Comparison of ENCODE assay signal across 8 mouse cellular contexts in genomic region chr7:137437440-137438178, GRCm38 (mm10). TPM values are rescaled to one million over a fixed set of nuclear protein-coding genes. Genes with fewer than 3 reads are reported as not detected.
DNase-seq lines count a peak whose midpoint lies in the region; ATAC-seq lines count a peak whose summit lies in the region.

Gene Glrx3 (plus strand): TSS chr7:137437614.

- peaks cover 11% of the 10 kb centered on the region for H3K4me1 ChIP-seq in hindbrain, embryonic 16.5 days (ENCODE audit: control insufficient read depth, insufficient read depth, low read depth, low read length)

- DNase-seq in WW6 (ENCODE audit: low read depth, low spot score): peak; percentile 92
- DNase-seq in cerebellum, postnatal 4 days (ENCODE audit: low spot score in 2 of 2): peak; percentile 80 to 87
- DNase-seq in gastrocnemius, adult 18-20 months (ENCODE audit: low spot score): peak; percentile 99
- peak; percentile 96 to 97 for DNase-seq in left cerebral cortex, adult 18-20 months (ENCODE audit: low spot score in 2 of 2)
- peak; percentile 96 for DNase-seq in right cerebral cortex, adult 18-20 months
- peak; percentile 61 for DNase-seq in urinary bladder, postnatal 10 days (ENCODE audit: low spot score)

- H3K27me3 ChIP-seq in hindbrain, embryonic 16.5 days (replicated peaks; ENCODE audit: control insufficient read depth, insufficient read depth, low read length): no peaks in the 10 kb centered on the region

- peak within 1 kb of the TSS; percentile 100 for H3K4me3 ChIP-seq in hindbrain, embryonic 16.5 days (ENCODE audit: low read length)
- H3K4me3 ChIP-seq in macrophage (ENCODE audit: inconsistent target): peak within 1 kb of the TSS; percentile 55

- peaks cover 48% of the 10 kb centered on the region for H3K79me2 ChIP-seq in macrophage (ENCODE audit: inconsistent target)

- no peaks in the 10 kb centered on the region for H3K9me3 ChIP-seq in hindbrain, embryonic 16.5 days (ENCODE audit: control insufficient read depth, low read length)

- H3K27ac ChIP-seq in hindbrain, embryonic 16.5 days (ENCODE audit: low read depth, low read length): peak within 1 kb of the TSS; percentile 92
- no peak within 1 kb of the TSS for H3K27ac ChIP-seq in macrophage

- peak within 1 kb of the TSS; percentile 75 for H3K4me2 ChIP-seq in hindbrain, embryonic 16.5 days (ENCODE audit: low read length)

- peak; percentile 96 for ATAC-seq in hindbrain, embryonic 16.5 days

- peak within 1 kb of the TSS; percentile 97 for H3K9ac ChIP-seq in hindbrain, embryonic 16.5 days (ENCODE audit: low read depth, low read length)

- under 1% methylated on average over 68 of the region's 69 CpGs for whole genome bisulfite sequencing in hindbrain, embryonic 16.5 days
- under 1% methylated on average over 53 of the region's 69 CpGs for WGBS in macrophage (ENCODE audit: missing documents)

- H3K36me3 ChIP-seq in hindbrain, embryonic 16.5 days (ENCODE audit: control insufficient read depth, insufficient read depth, low read length): no peaks in the 10 kb centered on the region
- no peaks in the 10 kb centered on the region for H3K36me3 ChIP-seq in macrophage (ENCODE audit: inconsistent target)

RNA-seq across cellular contexts. Expression of gene Glrx3, which starts in this region (rescaled TPM):
- 100 to 1,000 TPM; 121 to 128 TPM for total RNA-seq in gastrocnemius, adult 18-20 months (2021)
- 252 and 273 TPM in 2 replicates for polyA plus RNA-seq in hindbrain, embryonic 16.5 days (2015; fragmentation: Nextera tagmentation; extraction: Ambion mirVana)
- total RNA-seq in left cerebral cortex, adult 18-20 months (2021): 100 to 1,000 TPM in 1 of 2 experiments, 10 to 100 TPM in 1; 97.6 to 100 TPM
- 10 to 100 TPM; 10.4 to 49.8 (median 29.3) TPM for total RNA-seq in macrophage (2018; cell fraction: chromatin; rRNA removed)
- total RNA-seq in macrophage (2018; cell fraction: cytosol; rRNA removed): 10 to 100 TPM; 47.1 to 73.6 (median 61.3) TPM
- total RNA-seq in macrophage (2018; cell fraction: nucleus; rRNA removed): 10 to 100 TPM; 14.5 to 47.4 (median 22.8) TPM
- 51.9 to 94.9 TPM (median 81.9 TPM) in 3 replicates for polyA plus RNA-seq in macrophage (2018)
